Comparison of ENCODE assay signal across 12 mouse cellular contexts in genomic region chr4:152272006-152272405, GRCm38 (mm10). TPM values are rescaled to one million over a fixed set of nuclear protein-coding genes. Genes with fewer than 3 reads are reported as not detected.
A peak's percentile ranks its signal among the peaks of the same experiment; 100 is the strongest.
DNase-seq lines count a peak whose midpoint lies in the region; ATAC-seq and TF ChIP-seq lines count a peak whose summit lies in the region.
"Had no signal": no experiment of that assay in that cellular context is flagged by ENCODE, and none has a peak within 500 bp of the region (broad histone marks: within the 10 kb centered on the region; RNA-seq: fewer than 3 reads in every experiment).

No protein-coding gene starts in this region.

- TF ChIP-seq CTCF in left cerebral cortex, adult 2 months (IDR thresholded peaks at IDR 0.05): no peak

- H3K27ac ChIP-seq in kidney, embryonic 16.5 days (ENCODE audit: low read length): no peak overlapping the region; the same call in 1 of the 2 replicates
- 0 out of 2 replicates have a peak overlapping the region, but pooled peaks have one; percentile 10 for H3K27ac ChIP-seq in embryonic facial prominence, embryonic 10.5 days (replicated peaks)
- no peak overlapping the region for H3K27ac ChIP-seq in limb, embryonic 11.5 days (replicated peaks; ENCODE audit: low read depth, low read length)
- no peak overlapping the region for H3K27ac ChIP-seq in left cerebral cortex, adult 2 months

- no peaks in the 10 kb centered on the region for H3K36me3 ChIP-seq in kidney, embryonic 16.5 days (ENCODE audit: insufficient read depth, low read length)
- no peaks in the 10 kb centered on the region; the same call in 1 of the 2 replicates for H3K36me3 ChIP-seq in embryonic facial prominence, embryonic 10.5 days (replicated peaks)
- no peaks in the 10 kb centered on the region for H3K36me3 ChIP-seq in limb, embryonic 11.5 days (ENCODE audit: control insufficient read depth, insufficient read depth, low read length)

- no peaks in the 10 kb centered on the region for H3K27me3 ChIP-seq in kidney, embryonic 16.5 days (ENCODE audit: insufficient read depth, low read length)
- H3K27me3 ChIP-seq in embryonic facial prominence, embryonic 10.5 days (replicated peaks; ENCODE audit: low read depth, poor library complexity, severe bottlenecking): peaks cover 66% of the 10 kb centered on the region
- H3K27me3 ChIP-seq in limb, embryonic 11.5 days (ENCODE audit: control insufficient read depth, insufficient read depth, low read length): peaks cover 18% of the 10 kb centered on the region

- no peaks in the 10 kb centered on the region for H3K9me3 ChIP-seq in kidney, embryonic 16.5 days (ENCODE audit: low read length)
- no peaks in the 10 kb centered on the region for H3K9me3 ChIP-seq in embryonic facial prominence, embryonic 10.5 days
- H3K9me3 ChIP-seq in limb, embryonic 11.5 days (ENCODE audit: control insufficient read depth, low read length): no peaks in the 10 kb centered on the region

- no peak overlapping the region for H3K4me2 ChIP-seq in kidney, embryonic 16.5 days (replicated peaks; ENCODE audit: low read depth, low read length)
- peak overlapping the region; percentile 4; the same call in 1 of the 2 replicates for H3K4me2 ChIP-seq in limb, embryonic 11.5 days (ENCODE audit: low read depth, severe bottlenecking)

- 58% methylated on average over 7 of the region's 7 CpGs for WGBS in kidney, embryonic 16.5 days
- WGBS in embryonic facial prominence, embryonic 10.5 days: 66% methylated on average over 7 of the region's 7 CpGs
- WGBS in limb, embryonic 11.5 days: 64% methylated on average over 7 of the region's 7 CpGs

- DNase-seq in gastrocnemius, postnatal 25 days: peak; percentile 59
- no peak for DNase-seq in gastrocnemius, postnatal 10 days
- DNase-seq in kidney, adult 9 months: no peak
- no peak for DNase-seq in embryonic facial prominence, embryonic 10.5 days (ENCODE audit: low spot score)
- DNase-seq in limb, embryonic 11.5 days (ENCODE audit: low spot score): no peak
- no peak for DNase-seq in left cerebral cortex, adult 2 months (ENCODE audit: extremely low spot score in 1 of 2, low spot score in 2 of 2)
- DNase-seq in layer of hippocampus, adult 9-11 months: no peak
- DNase-seq: adrenal gland, adult 8-10 months; cerebellum, adult 2 months had no signal

- 0 out of 2 replicates have a peak overlapping the region, but pooled peaks have one; percentile 23 for H3K9ac ChIP-seq in kidney, embryonic 16.5 days (replicated peaks; ENCODE audit: low read length)
- peak overlapping the region; percentile 12; the same call in 1 of the 2 replicates for H3K9ac ChIP-seq in limb, embryonic 11.5 days (ENCODE audit: low read length)

- H3K4me3 ChIP-seq in kidney, embryonic 16.5 days (ENCODE audit: low read length): no peak overlapping the region
- no peak overlapping the region for H3K4me3 ChIP-seq in embryonic facial prominence, embryonic 10.5 days
- H3K4me3 ChIP-seq in limb, embryonic 11.5 days (ENCODE audit: low read depth, low read length): no peak overlapping the region
- H3K4me3 ChIP-seq in left cerebral cortex, adult 2 months: no peak overlapping the region

- H3K4me1 ChIP-seq in kidney, embryonic 16.5 days (ENCODE audit: insufficient read depth, low read length): peaks cover 40% of the 10 kb centered on the region
- H3K4me1 ChIP-seq in embryonic facial prominence, embryonic 10.5 days: peaks cover 74% of the 10 kb centered on the region
- peaks cover 29% of the 10 kb centered on the region for H3K4me1 ChIP-seq in limb, embryonic 11.5 days (ENCODE audit: control insufficient read depth, insufficient read depth, low read length)

- no peak for ATAC-seq in kidney, embryonic 16.5 days (ENCODE audit: low FRiP score, low TSS enrichment)
- ATAC-seq in limb, embryonic 11.5 days (ENCODE audit: insufficient number of reproducible peaks, low FRiP score, low TSS enrichment, low read depth): no peak
- ATAC-seq: forebrain, embryonic 16.5 days had no signal

- intact Hi-C loops in left cerebral cortex, adult 2 months (cut with DNase I): loop anchor here (2.0 kb wide), 1 partner anchor 45 kb away; no protein-coding TSS in a partner anchor

RNA-seq across cellular contexts. Expression of gene Gpr153, which starts 2.0 kb away (rescaled TPM):
- total RNA-seq in gastrocnemius, postnatal 25 days (2021): 10 to 100 TPM in 1 of 2 experiments, 1 to 10 TPM in 1; 9.9 to 11.0 TPM
- total RNA-seq in gastrocnemius, postnatal 10 days (2021): 10 to 100 TPM; 25.1 to 32.2 TPM
- polyA plus RNA-seq in kidney, embryonic 16.5 days (2015; fragmentation: Nextera tagmentation; extraction: Ambion mirVana): 5.3 and 6.2 TPM in 2 replicates
- 2.7 and 4.0 TPM in 2 replicates for polyA plus RNA-seq in embryonic facial prominence, embryonic 10.5 days (2016; fragmentation: Nextera tagmentation; extraction: Ambion mirVana)
- polyA plus RNA-seq in limb, embryonic 11.5 days (2014; fragmentation: Nextera tagmentation; extraction: Ambion mirVana): 3.3 and 3.4 TPM in 2 replicates
- total RNA-seq in left cerebral cortex, adult 2 months (2021): 10 to 100 TPM; 29.6 to 35.9 TPM

RNA-seq across cellular contexts. Expression of gene Hes3, which starts 19.5 kb away (rescaled TPM):
- not detected for total RNA-seq in gastrocnemius, postnatal 25 days (2021)
- not detected for total RNA-seq in gastrocnemius, postnatal 10 days (2021)
- not detected in 2 replicates for polyA plus RNA-seq in kidney, embryonic 16.5 days (2015; fragmentation: Nextera tagmentation; extraction: Ambion mirVana)
- 0.10 and 2.3 TPM in 2 replicates for polyA plus RNA-seq in embryonic facial prominence, embryonic 10.5 days (2016; fragmentation: Nextera tagmentation; extraction: Ambion mirVana)
- not detected in 2 replicates for polyA plus RNA-seq in limb, embryonic 11.5 days (2014; fragmentation: Nextera tagmentation; extraction: Ambion mirVana)
- total RNA-seq in left cerebral cortex, adult 2 months (2021): under 1 TPM; 0.30 to 0.32 TPM
- total RNA-seq: adrenal gland, adult 8-10 months; heart, postnatal 36 days had no signal
- polyA plus RNA-seq: forebrain, embryonic 16.5 days had no signal

RNA-seq across cellular contexts. Expression of gene Icmt, which starts 25.0 kb away (rescaled TPM):
- 10 to 100 TPM; 16.5 to 16.8 TPM for total RNA-seq in gastrocnemius, postnatal 25 days (2021)
- total RNA-seq in gastrocnemius, postnatal 10 days (2021): 10 to 100 TPM; 17.3 to 19.1 TPM
- 32.0 and 32.6 TPM in 2 replicates for polyA plus RNA-seq in kidney, embryonic 16.5 days (2015; fragmentation: Nextera tagmentation; extraction: Ambion mirVana)
- 29.5 and 30.2 TPM in 2 replicates for polyA plus RNA-seq in embryonic facial prominence, embryonic 10.5 days (2016; fragmentation: Nextera tagmentation; extraction: Ambion mirVana)
- polyA plus RNA-seq in limb, embryonic 11.5 days (2014; fragmentation: Nextera tagmentation; extraction: Ambion mirVana): 28.3 and 29.9 TPM in 2 replicates
- total RNA-seq in left cerebral cortex, adult 2 months (2021): 10 to 100 TPM; 49.8 to 54.3 TPM

RNA-seq across cellular contexts. Expression of gene Rnf207, which starts 46.8 kb away (rescaled TPM):
- not detected for total RNA-seq in gastrocnemius, postnatal 25 days (2021)
- total RNA-seq in gastrocnemius, postnatal 10 days (2021): under 1 TPM in 1 of 2 experiments, not detected in 1; 0.40 TPM
- polyA plus RNA-seq in kidney, embryonic 16.5 days (2015; fragmentation: Nextera tagmentation; extraction: Ambion mirVana): 1.2 and 1.6 TPM in 2 replicates
- 1.3 and 2.3 TPM in 2 replicates for polyA plus RNA-seq in embryonic facial prominence, embryonic 10.5 days (2016; fragmentation: Nextera tagmentation; extraction: Ambion mirVana)
- polyA plus RNA-seq in limb, embryonic 11.5 days (2014; fragmentation: Nextera tagmentation; extraction: Ambion mirVana): 0.19 and 0.92 TPM in 2 replicates
- 10 to 100 TPM; 17.0 to 18.6 TPM for total RNA-seq in left cerebral cortex, adult 2 months (2021)

RNA-seq across cellular contexts. Expression of gene Rpl22, which starts 53.5 kb away (rescaled TPM):
- 100 to 1,000 TPM; 194 to 222 TPM for total RNA-seq in gastrocnemius, postnatal 25 days (2021)
- total RNA-seq in gastrocnemius, postnatal 10 days (2021): 100 to 1,000 TPM; 305 to 332 TPM
- 295 and 333 TPM in 2 replicates for polyA plus RNA-seq in kidney, embryonic 16.5 days (2015; fragmentation: Nextera tagmentation; extraction: Ambion mirVana)
- 360 and 367 TPM in 2 replicates for polyA plus RNA-seq in embryonic facial prominence, embryonic 10.5 days (2016; fragmentation: Nextera tagmentation; extraction: Ambion mirVana)
- polyA plus RNA-seq in limb, embryonic 11.5 days (2014; fragmentation: Nextera tagmentation; extraction: Ambion mirVana): 453 and 467 TPM in 2 replicates
- total RNA-seq in left cerebral cortex, adult 2 months (2021): 100 to 1,000 TPM; 171 to 172 TPM
